Mouse (Mus musculus) cerebellum, adult 9-10 months (tissue): Measurements from ENCODE around the gene Lat2.
A peak's percentile ranks its signal among the peaks of the same experiment; 100 is the strongest.
"Not testable (repeated sequence)": the region's sequence is repeated elsewhere in the genome, so short reads cannot be mapped to it uniquely, and the experiment has no call there.

Experiments used
- DNase-seq: peaks from one replicate; pipeline ENCODE4 v3.0.0; 2022

The Lat2 gene

DNA sequence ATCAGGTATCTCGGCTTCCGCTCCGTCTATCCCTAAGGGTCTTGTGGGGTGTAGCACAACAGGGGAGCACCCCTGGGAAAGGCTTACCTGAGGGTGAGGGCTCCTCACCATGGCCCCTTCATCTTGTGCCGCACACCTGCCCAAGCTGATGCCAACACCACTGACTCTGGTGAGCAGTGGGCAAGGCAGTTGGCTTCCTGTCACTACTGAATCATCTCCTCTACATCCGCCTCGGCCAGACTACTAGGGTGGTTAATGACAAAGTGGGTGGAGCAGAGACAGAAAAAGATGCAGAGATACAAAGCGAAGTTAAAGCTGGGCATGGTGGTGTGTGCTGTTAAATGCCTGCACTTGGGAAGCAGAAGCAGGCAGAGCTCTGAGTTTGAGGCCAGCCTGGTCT lies at the start of gene Lat2:
Gene Lat2, minus strand, starts transcription at position 224 of the 400 bp plus-strand sequence.
- no peak for DNase-seq

- DNase-seq: no peak
Measured at GRCm38 (mm10) chr5:134656708-134657107, 41.9 kb upstream of the Lat2 start.

DNA sequence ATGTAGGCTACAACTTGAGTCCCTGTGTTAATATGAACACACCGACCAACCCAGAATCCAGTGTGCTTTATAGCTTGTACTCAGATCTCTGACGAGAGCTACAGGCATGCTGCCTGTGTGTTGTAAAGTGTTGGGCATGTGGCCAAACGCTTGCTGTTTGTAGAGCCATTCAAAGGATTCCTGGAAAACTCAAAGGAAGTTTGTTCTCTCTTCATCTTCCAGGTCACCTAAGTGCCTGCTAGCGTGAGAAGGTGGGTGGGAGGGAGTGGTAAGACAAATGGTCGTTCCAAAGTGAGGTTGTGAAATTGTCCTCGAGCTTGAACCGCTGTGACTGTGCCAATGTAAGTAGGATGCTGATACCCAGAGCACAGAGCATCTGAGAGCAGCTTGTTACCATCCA lies 37.2 kb upstream of the Lat2 start:
- DNase-seq: no peak

- DNase-seq: peak; percentile 28
Measured at GRCm38 (mm10) chr5:134650926-134651325, 36.1 kb upstream of the Lat2 start.

DNA sequence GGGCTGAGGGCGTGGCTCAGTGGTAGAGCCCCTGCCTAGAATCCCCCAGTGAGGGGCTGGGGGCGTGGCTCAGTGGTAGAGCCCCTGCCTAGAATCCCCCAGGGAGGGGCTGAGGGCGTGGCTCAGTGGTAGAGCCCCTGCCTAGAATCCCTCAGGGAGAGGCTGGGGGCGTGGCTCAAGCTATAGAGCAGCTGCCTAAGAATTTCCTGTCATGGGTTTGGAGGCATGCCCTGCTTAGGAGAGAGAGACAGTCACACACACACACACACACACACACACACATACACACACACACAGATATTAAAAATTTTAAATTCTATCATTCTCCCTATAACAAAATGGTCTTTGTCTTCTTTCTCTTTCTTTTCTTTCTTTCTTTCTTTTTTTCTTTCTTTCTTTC lies 34.2 kb upstream of the Lat2 start:
- not testable (repeated sequence) for DNase-seq

- DNase-seq: no peak
Measured at GRCm38 (mm10) chr5:134647394-134647793, 32.6 kb upstream of the Lat2 start.

DNA sequence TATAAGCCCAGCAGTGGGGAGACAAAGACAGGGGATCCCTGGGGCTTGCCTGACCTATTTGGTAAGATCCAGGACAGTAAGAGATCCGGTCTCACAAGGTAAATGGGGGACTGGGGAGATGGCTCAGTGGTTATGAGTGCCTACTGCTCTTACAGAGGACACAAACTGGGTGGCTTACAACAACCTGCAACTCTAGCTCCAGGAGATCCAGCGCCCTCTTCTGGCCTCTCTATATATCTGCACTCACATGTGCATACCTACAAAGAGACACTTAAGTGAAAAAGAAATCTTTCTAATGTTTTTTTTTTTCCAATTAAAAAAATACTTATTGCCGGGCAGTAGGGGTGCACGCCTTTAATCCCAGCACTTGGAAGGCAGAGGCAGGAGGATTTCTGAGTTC lies 31.6 kb upstream of the Lat2 start:
- no peak for DNase-seq

GRCm38 (mm10) chr5:134644643-134645118 lies 29.9 kb upstream of the Lat2 start:
- no peak for DNase-seq

GRCm38 (mm10) chr5:134644121-134644520 lies 29.3 kb upstream of the Lat2 start:
- no peak for DNase-seq

GRCm38 (mm10) chr5:134640371-134640770 lies 25.5 kb upstream of the Lat2 start:
- no peak for DNase-seq

- peak; percentile 96 for DNase-seq
Measured at GRCm38 (mm10) chr5:134639269-134639682, 24.5 kb upstream of the Lat2 start, which contains the start of gene Eif4h. Eif4h (minus strand) TSS chr5:134639490.

GRCm38 (mm10) chr5:134638461-134639268 lies 23.8 kb upstream of the Lat2 start:
- DNase-seq: no peak

GRCm38 (mm10) chr5:134637820-134638367 lies 23.1 kb upstream of the Lat2 start:
- DNase-seq: no peak

GRCm38 (mm10) chr5:134632841-134633240 lies 18.0 kb upstream of the Lat2 start:
- DNase-seq: no peak

DNA sequence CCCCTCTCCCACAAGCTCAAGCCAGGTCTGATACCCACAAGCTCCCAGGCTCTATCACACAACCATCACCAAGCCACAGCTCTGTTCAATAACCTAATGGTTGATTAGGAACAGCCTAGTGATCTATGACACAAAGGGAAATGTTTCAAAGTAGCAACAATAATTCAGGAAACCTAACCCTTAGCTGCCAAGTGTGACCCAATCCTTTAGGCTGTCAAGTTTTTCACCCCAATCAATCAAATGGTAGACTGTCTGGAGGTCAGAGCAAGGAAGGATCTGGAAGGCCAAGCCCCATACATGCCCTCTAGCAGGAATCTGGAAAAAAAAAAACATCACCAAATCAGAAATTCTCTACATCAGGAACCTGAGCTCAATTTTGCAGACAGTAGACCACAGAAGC lies 16.0 kb upstream of the Lat2 start:
- no peak for DNase-seq

DNA sequence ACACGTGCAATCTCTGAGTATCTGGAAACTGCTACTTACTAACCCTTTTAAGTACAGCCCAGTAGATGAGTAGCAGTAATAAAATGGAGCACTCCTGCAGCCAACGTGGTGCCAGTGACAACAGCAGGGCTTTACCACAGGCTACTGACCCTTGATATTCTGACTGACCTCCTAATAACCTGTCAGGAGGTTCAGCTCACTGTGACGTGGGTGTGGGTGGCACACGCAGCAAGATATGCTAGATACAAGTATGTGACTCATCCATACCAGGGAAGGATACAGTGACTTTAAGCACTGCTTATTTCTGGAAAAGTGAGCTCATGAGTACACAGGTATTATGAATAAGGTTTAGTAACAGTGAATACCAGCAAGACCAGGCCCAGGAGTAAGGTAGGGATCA lies 14.7 kb upstream of the Lat2 start:
- no peak for DNase-seq

GRCm38 (mm10) chr5:134622069-134622468 lies 7.2 kb upstream of the Lat2 start:
- peak; percentile 54 for DNase-seq

GRCm38 (mm10) chr5:134621099-134621640 lies 6.3 kb upstream of the Lat2 start:
- no peak for DNase-seq

DNA sequence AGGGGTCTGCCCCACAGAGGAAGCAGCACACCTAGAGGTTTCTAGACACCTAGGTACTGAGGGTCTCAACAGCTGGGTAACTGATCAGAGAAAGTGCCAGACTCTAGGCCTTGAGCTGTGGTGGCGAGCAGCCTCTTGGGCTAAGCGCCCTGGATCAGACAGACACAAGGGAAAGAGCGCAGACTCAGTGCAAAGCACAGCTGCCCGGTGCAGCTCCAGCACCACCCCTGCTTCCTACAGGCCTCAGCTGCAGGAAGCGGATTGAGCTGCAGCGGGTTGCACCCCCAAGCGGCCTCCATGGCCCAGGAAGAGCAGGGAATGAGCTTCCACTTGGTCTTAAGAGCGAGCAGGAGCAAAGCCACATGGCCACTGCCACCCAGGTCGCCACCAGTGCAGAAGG lies 5.6 kb upstream of the Lat2 start:
- no peak for DNase-seq

GRCm38 (mm10) chr5:134617071-134617470 lies 2.2 kb upstream of the Lat2 start:
- peak; percentile 50 for DNase-seq

DNA sequence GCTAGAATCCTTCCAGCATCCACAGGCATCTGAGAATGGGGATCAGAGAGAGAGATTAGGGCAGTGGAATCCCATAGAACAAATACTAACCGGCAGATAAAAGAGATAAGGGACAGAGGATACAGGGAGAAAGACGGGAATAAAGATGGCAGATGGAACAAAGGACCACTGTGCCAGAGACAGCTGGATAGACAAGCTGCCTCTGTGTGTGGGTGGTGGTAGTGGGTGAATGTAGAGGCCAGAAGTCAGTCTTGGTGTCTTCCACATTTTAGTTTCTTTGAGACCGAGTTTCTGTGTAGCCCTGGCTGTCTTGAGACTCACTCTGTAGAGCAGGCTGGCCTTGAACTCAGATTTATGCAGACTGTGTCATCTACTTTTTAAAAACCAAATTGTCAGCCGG lies 955 bp upstream of the Lat2 start:
- no peak for DNase-seq

DNA sequence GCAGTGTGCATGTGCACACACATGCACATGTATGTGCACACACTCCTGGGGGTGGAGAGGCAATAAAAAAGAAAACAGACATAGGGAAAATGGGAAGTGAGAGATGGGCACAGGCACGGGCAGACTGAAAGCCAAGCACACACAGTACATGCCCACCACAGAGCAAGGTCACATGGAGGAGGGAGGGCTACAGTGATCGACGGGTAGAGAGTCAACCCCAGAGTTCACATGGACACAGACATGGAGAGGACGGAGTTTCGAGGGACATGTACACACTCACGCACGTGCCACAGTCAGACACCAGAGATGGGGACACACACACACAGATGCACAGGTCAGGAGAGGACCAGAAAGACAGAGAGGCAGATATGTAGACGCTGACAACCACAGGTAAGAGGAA lies 555 bp upstream of the Lat2 start:
- no peak for DNase-seq

DNA sequence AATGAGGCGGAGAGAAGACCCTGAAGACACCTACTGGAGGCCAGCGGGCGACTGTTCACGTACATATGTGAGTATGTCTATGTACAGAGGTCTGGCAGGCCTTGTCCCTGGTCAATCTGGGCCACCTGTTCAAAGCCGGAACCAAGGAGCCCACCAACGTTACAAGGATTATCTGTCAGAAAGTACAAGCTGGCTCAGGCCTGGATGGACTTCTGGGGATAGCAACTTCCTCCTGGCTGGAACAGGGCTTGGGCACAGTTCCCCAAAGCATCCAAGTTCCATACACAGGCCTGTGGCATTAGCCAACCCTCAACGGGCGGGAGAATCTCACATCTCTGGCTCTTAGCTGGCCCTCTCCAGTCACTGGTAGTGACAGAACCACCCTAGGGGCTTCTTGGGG lies 529 bp downstream of the Lat2 start:
- no peak for DNase-seq

- DNase-seq: no peak
Measured at GRCm38 (mm10) chr5:134613727-134614126, 1.1 kb downstream of the Lat2 start.
